Mouse (Mus musculus) kidney, postnatal 36 days (tissue): ENCODE data around the gene Spag9.

Source experiments
- DNase-seq, 2 experiments: peaks; one replicate each; pipeline ENCODE4 v3.0.0; 2021 to 2022; ENCODE audit warnings: mixed read lengths in 2 of 2

The Spag9 gene

DNA sequence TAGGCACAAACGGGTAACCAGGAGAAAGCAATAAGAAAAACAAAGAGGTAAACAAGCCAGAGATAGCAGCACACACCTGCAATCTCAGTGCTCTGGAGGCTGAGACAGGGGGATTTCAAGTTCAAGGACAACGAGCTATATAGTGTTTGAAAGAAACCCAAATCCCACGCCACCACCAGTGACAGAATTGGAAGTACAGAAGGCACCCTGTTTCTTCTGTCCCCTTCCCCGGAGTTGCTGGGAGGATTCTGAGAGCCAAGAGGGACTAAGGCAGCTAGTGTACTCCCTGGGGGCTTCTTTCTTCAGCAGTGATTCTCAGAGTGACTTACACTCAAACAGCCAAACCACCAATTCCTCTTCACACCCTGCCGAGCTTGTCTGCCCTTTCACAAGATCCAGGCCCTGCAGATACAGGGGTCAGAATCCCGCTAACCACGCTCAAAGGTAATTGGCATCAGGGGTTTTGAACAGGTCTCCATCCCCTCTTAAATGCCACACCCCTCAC, 164.1 kb downstream of the Spag9 start:
- no peak for DNase-seq

DNA sequence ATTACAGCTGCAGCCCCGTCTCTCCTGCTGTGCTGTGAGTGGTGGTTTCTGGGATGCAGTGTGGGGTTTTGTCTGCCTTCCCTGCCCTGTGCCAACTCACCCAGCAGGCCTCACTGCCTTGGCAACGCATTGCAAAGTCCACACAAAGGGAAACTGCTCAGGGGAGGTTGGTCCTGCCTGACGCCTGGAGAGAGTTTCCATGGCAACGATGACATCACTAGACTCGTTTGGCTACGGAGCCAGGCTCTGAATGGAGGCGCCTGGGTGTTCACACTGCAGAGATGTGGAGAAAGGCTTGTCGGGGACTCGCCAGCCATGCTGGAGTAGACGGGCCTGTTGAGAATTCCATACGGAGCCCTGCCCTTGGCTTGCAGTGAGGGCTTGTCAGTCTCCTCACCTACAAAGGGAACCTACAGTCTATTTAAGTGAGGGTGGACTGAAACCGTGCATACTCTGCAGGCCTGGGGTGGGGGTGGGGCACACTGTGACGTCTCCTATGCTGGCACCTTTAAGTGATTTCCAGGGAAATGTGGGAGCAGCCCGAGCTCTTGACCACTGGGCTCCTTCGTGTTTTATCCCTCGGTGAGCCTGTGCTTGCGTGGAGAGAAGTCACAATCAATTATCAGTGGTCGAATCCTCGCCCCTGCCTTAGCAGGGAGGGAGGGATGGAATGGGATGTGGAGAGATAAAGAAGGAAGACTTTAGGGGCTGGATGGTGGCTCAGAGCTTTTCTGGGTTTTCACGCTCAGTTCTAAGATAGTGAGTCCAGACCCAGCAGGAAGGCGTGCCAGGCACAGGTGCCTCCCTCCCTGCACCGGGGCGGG, 164.8 kb downstream of the Spag9 start:
- peak; percentile 88 to 97 for DNase-seq

DNA sequence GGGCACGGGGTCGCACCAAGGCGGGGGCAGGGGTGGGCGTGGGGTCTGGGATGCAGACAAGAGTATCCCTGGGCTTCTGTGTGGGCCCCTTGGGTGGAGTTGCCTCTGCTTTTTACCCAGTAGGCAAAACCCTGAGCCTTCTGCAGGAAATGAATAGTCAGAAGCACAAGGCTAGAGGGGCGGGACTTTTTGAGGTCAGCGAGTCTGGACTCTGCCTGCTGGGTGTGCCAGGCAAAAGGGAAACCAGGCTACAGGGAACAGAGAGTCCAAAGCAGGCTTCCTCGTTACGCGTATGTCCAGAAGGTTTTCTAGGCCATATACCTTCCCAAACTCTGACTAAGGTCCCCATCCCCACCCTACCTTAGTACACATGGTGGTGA, 165.4 kb downstream of the Spag9 start:
- DNase-seq = peak; percentile 86 to 94

DNA sequence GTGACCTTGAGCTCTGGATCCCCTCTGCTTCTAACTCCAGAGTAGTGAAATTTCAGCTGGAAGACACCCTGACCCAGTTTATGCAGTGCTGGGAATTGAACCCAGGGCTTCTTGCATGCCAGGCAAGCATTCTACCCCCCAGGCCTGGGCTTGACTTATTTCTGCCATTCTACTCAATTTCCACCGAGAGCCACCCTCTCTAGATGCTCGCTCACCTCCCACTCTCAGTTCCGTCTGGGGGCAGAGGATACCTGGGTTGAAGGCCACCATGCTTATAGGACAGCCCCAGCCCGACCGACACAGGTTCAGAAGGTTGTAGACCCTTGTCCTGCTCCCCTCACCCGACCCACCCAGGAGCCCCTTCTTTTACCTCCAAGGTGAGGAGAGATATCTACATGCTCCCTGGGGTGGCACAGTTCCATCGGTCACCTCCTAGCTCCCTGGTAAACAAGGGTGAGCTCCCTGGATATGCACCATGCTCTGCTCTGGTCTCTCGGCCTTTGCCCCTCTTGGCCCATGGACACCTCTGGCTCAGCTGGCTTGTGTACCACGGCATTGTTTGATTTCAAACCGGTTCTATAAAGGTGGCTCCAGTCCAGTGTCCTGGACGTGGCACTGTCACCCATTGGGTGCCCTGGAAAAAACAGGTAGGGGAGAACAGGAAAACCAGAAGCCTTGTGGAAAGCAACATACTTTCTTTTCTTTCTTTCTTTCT, 166.1 kb downstream of the Spag9 start:
- peak; percentile 81 to 85 for DNase-seq

DNA sequence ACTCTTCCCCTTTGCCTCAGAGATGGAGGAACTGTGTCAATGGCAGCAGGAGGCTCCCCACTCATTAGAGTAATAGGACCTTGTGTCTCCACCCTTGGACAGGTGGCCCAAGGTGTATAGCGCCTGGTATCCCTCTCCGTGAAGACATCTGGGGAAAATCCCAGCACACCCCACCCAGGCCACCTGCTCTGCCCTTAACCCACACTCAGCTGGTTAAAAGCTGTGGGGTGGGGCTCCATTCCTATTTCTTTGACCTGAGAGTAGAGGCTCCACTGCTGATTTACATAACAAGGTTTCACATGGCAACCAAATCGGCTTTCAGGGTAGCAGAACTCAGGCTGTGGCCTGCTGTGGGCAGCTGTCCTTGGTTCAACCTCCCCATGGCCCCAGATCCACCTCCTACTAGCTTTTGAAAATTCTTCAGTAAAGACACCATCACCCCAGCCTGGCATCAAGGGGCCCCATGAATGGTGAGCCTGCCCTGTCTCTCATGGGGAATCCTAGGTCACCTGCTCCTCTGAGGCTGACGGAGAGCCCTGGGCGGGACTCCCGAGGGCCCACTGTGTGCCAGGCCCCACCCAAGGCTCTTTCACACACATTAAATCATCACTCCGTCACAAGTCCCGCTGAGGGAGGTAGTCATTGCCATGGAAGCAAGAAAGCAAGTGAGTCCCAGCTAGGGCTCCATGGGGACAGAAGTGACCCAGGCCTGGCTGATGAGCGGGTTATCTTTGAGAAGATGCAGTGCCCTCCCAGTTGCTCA, 167.3 kb downstream of the Spag9 start:
- peak in 1 of 2 experiments; percentile 11 for DNase-seq

DNA sequence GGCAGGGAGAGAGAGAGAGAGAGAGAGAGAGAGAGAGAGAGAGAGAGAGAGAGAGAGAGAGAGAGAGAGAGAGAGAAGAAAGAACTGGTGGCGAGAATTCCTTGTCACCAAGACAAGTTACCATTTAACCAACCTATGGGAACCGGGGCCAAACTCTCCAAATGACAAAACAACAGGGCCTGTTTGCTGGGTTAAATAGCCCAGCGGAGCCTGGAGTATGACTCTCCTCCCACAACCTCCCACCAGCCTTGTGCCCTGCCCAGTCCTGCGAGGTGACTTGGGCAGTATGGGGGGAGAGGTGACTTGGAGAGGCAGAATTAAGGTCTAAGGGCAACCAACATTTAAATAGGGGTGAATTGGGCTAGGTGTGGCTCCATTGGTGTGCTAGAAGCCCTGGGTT, 169.9 kb downstream of the Spag9 start:
- peak; percentile 72 to 83 for DNase-seq

DNA sequence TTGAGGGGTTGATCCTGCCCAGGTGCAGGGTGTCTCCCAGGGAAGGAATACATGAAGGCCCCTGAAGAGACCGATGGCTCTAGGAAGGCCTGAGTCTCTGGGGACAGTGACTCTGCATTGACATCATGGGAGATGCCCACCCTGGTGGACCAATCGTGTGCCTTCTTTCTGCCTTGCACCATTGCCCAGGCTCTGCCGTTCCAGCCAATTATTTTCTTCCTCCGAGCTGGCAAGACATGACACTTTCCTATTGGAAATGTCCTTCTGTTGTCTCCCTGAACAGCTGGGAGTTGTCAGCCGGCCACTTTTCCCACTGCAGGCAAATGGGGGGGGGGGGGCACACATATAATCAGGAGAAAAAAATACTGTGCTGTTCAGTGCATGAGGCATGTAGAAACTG, 172.3 kb downstream of the Spag9 start:
- no peak for DNase-seq

DNA sequence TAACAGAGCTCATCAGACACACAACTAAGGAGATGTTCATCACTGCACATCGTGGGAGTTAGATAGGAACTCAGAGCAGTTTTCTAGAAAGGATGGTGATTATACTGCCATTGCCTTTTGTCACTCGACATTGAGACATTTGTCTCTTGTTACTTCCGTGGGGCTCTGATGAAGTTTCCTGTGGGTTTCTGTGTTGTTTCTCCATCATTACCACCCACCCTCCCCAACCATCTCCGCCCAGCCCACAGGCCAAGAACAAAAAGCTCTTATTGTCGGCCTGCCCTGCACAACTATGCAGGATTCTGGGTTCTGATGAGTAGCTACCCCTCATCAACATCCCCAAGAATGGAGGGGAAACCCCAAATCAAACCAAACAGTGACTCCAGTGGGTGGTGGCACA, 173.7 kb downstream of the Spag9 start:
- no peak for DNase-seq

DNA sequence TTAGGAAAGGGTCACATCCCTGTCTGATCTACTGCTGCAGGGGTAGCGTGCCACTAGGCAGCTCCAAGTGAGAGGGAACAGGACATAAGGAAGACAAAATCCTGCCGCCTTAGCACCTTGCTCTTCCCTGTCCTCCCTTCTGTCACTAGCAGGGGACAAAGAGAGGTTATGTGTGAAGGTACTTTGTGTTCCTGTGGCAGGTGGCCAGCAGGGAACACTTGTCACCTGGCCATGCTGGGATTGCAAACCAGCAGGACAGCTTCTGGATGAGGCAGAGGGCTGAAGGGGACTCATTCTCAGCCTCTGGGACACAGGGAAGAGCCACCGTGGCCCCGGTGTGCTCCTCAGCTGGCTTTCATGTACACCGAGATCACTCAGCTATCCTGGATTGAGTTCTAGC, 175.8 kb downstream of the Spag9 start:
- DNase-seq = peak; percentile 41 to 57

DNA sequence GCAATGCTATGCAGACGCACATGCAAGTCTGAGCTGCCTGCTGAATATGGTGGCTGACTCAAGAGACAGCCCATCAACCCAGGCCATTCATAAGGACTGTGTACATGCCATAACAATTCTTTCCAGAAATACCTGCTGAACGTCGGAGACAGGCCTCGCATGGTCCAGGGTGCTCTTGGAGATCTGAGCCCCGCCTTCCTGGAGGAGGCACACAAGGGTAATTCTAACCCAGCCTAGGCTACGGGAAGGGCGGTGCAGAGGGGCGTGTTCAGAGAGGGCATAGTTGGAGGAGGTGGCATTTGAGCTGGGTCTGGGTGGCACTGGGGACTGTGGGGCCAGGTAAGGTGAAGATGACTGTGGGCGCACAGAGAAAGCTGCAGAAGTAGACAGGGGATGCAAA, 176.3 kb downstream of the Spag9 start:
- peak; percentile 59 to 65 for DNase-seq

DNA sequence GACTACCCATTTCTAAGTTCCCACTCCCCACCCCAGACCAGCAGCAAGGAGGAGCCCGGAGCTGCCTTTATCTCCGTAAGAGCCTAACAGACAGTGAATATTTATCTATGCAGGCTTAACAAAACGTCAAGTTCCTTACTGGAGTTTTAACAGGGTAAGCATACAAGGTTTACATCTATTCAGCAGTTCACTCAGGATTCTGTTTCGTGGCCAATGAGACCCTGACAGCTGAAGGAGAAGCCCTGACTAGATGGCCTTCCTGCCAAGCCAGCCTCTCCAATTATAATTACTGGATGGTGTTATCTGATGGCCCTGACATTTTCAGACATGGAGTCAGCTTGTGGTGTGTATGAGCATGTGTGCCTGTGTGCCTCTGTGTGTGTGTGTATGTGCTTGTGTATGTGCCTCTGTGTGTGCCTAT, 177.8 kb downstream of the Spag9 start:
- no peak for DNase-seq

DNA sequence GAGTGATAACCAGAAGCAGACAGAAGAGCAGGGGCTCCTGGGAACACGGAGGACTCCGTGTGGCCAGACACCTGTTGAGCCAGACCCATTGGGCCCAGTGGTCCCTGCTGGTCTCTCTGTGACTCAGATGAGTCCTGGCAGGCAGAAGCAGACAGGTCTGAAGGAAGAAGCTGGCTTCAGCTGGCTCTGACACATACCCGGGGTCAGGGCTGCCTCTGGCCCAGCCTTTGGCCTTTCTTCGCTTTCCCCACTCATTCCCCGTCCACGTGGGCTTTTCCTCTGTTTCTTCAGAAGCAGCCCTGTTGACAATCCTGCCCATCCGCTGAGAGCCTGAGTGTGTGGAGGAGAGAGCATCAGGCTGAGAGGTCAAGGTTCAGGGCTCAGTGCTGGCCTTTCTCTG, 179.4 kb downstream of the Spag9 start:
- no peak for DNase-seq
